Mouse (Mus musculus) embryonic fibroblast, embryonic 13.5 days (primary cell): ENCODE results near the gene Fes. TPM values are rescaled to one million over a fixed set of nuclear protein-coding genes. Genes with fewer than 3 reads are reported as not detected.
A peak's percentile ranks its signal among the peaks of the same experiment; 100 is the strongest.

ENCODE experiments used
- H3K27ac ChIP-seq: 2 replicates; pipeline ENCODE4 v1.5.1; 2012; ENCODE audit warnings: low read length, control low read depth, inconsistent platforms; ENCODE audit not compliant: insufficient read depth
- H3K4me1 ChIP-seq: 2 replicates; pipeline ENCODE4 v1.6.1; 2011; ENCODE audit warnings: low read length; ENCODE audit not compliant: control insufficient read depth, insufficient read depth
- H3K4me3 ChIP-seq: 2 replicates; pipeline ENCODE4 v1.5.1; 2011; ENCODE audit warnings: mild to moderate bottlenecking, control low read depth, low read length; ENCODE audit not compliant: insufficient read depth
- CTCF ChIP-seq: IDR thresholded peaks from 2 replicates; pipeline ENCODE4 v1.5.1; 2011; ENCODE audit warnings: mild to moderate bottlenecking, control low read depth, low read length, moderate library complexity, borderline replicate concordance; ENCODE audit not compliant: insufficient read depth
- POLR2A ChIP-seq: IDR thresholded peaks from 2 replicates; pipeline ENCODE4 v1.6.1; 2011; ENCODE audit warnings: low read depth, mild to moderate bottlenecking, control low read depth, low read length, moderate library complexity
- polyA plus RNA-seq: library from polyadenylated mRNA; stranded (reverse); fragments of >200 nt; gene quantifications from 2 replicates; pipeline ENCODE4 v1.2.4, GENCODE M21; 2011; ENCODE audit warnings: low read depth; ENCODE audit not compliant: missing spikeins, insufficient read length

The Fes gene
- polyA plus RNA-seq, 1 experiment, result 7.5 TPM

DNA sequence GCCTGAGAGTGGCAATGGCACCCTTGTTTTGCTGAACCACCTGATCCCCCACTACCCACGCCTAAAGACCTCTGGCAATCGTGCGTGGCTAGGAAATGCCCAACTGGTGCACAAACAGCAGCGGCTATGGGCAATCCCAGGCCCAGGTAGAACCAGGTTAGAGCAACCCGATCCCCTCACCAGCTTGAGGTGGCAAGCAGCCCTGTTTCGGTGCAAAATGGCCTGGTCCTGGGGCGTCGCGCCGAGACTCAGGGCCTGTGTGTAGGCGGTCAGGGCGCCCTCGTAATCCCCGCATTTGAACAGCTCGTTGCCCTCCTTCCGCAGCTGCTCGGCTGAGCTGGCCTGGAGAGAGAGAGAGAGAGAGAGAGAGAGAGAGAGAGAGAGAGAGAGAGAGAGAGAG, 48.4 kb downstream of the Fes start:
- H3K4me1 ChIP-seq, result peaks cover 6% of the 10 kb centered on the region
- no peak overlapping the region for H3K27ac ChIP-seq
- H3K4me3 ChIP-seq, result peak overlapping the region; percentile 82
- no peak for TF ChIP-seq CTCF

DNA sequence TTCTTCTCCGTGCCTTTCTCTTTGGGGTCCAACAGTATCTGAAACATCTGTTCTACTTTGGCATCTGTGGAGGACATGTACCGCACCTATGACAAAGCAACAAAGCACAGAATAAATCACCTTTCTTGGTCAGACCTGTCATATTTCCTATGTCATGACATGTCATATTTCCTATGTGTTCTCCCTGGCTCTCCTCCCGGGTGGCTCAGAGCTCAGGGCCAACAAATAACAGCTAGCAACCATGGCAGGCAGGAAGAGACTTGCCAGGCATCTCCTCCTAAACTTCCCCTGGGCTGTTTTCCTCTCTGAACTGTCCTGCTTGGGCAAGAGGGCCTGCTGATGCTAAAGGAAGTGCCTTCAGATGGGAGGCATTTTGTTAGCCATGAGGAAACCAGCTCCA, 50.8 kb downstream of the Fes start:
- TF ChIP-seq POLR2A (no peak), CTCF (no peak)
- H3K4me3 ChIP-seq, result no peak overlapping the region
- no peak overlapping the region for H3K27ac ChIP-seq
- peaks cover 6% of the 10 kb centered on the region for H3K4me1 ChIP-seq

DNA sequence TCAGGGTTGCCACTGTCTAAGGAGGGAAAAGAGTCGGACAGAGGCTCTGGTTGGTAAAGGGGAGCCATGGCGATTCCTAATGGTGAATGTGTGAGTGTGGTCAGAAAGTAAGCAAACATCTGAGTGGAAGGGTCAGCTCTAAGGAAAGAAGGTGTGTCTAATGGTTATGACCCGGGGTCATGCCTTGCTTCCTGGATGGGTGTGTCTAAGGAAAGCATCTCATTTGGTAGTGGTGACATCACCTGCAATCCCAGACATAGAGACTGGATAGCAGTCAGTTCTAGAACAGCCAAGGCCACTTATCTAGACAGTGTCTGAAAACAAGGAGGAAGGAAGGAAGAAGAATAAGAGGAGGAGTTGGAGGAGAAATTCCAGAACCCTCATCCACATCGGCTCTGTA, 52.9 kb downstream of the Fes start:
- H3K4me3 ChIP-seq, result no peak overlapping the region
- TF ChIP-seq POLR2A (no peak), CTCF (no peak)
- peaks cover 4% of the 10 kb centered on the region for H3K4me1 ChIP-seq
- no peak overlapping the region for H3K27ac ChIP-seq

DNA sequence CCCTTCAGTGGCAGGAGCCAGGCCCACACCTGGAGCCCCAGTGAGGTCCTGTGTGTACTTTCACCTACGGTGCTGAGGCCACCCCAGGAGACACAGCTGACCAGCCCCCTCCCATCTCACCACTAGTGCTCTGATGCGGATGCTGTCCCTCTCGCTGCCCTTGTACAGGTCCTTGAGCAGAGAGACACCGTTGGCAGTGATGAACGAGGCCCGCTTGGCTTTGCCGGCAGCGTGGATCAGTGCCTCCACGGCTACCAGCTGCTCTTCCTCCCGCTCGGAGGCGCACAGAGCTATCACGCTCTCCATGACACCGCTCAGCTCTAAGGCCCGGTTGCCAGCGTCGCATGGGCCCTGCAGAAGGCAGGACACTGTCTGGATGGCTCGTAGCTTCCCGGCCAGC, 56.3 kb downstream of the Fes start:
- Histone ChIP-seq H3K27ac (no peak overlapping the region), H3K4me1 (no peaks in the 10 kb centered on the region), H3K4me3 (no peak overlapping the region)
- TF ChIP-seq POLR2A (no peak), CTCF (no peak)

DNA sequence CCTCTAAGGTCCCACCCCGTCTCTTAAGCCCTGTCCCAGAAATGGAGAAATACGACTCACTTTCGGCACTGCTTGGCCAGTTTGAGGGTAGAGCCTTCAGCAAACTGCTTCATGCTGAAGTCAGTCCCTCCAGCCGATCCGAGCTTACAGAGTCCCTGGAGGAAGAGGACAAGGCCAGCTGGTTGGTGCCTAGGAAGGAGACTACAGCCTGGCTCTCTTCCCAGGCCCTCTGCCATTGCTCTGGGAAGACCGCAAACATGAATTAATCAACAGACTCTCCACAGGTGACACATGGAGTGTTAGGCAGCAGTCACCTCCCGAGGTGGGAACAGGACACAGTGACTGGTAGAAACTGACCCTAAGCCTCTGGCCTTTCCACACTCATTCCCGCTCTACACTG, 57.5 kb downstream of the Fes start:
- Histone ChIP-seq H3K4me1 (no peaks in the 10 kb centered on the region), H3K27ac (no peak overlapping the region), H3K4me3 (no peak overlapping the region)
- TF ChIP-seq CTCF, result no peak
- TF ChIP-seq POLR2A, result no peak

Other genes starting within 250 kb of the Fes start
- gene Sema4b, start 201.1 kb downstream of the Fes start, polyA plus RNA-seq, result 6.4 and 8.0 TPM in 2 replicates
- gene Cib1, start 155.1 kb downstream of the Fes start, polyA plus RNA-seq, result 33.3 and 35.1 TPM in 2 replicates
- 1.8 and 2.2 TPM in 2 replicates for gene Gdpgp1, start 155.1 kb downstream of the Fes start, polyA plus RNA-seq
- gene Ttll13, start 141.6 kb downstream of the Fes start, polyA plus RNA-seq, result 0.63 TPM in 1 of 2 replicates, not detected in the other
- 15.8 and 17.4 TPM in 2 replicates for gene Ngrn, start 126.7 kb downstream of the Fes start, polyA plus RNA-seq
- gene Vps33b, start 118.3 kb downstream of the Fes start, polyA plus RNA-seq, result 10.7 and 12.0 TPM in 2 replicates
- 94.6 and 124 TPM in 2 replicates for gene Prc1, start 93.5 kb downstream of the Fes start, polyA plus RNA-seq
- gene Rccd1, start 63.5 kb downstream of the Fes start, polyA plus RNA-seq, result 11.8 and 19.0 TPM in 2 replicates
- 34.4 and 46.6 TPM in 2 replicates for gene Unc45a, start 46.9 kb downstream of the Fes start, polyA plus RNA-seq
- gene Hddc3, start 44.8 kb downstream of the Fes start, polyA plus RNA-seq, result 12.2 and 15.4 TPM in 2 replicates
- gene Man2a2, start 16.6 kb downstream of the Fes start, polyA plus RNA-seq, result 47.6 and 55.1 TPM in 2 replicates
- 71.5 and 83.7 TPM in 2 replicates for gene Furin, start 17.5 kb upstream of the Fes start, polyA plus RNA-seq
- gene Blm, start 147.2 kb upstream of the Fes start, polyA plus RNA-seq, result 19.4 and 25.0 TPM in 2 replicates